ENCODE assay signal across 25 mouse cellular contexts in genomic region chr14:101688406-101688805, GRCm38 (mm10). TPM values are rescaled to one million over a fixed set of nuclear protein-coding genes. Genes with fewer than 3 reads are reported as not detected.
DNase-seq lines count a peak whose midpoint lies in the region; ATAC-seq and TF ChIP-seq lines count a peak whose summit lies in the region.
"Had no signal": no experiment of that assay in that cellular context is flagged by ENCODE, and none has a peak within 500 bp of the region (broad histone marks: within the 10 kb centered on the region; RNA-seq: fewer than 3 reads in every experiment).

No protein-coding gene starts in this region.

- WGBS in heart, embryonic 12.5 days, result 83% methylated on average over 2 of the region's 2 CpGs
- WGBS in heart, embryonic 11.5 days (ENCODE audit: insufficient replicate concordance), result 87% methylated on average over 2 of the region's 2 CpGs

- H3K36me3 ChIP-seq in heart, embryonic 12.5 days, result 0 out of 2 replicates have a peak, but pooled peaks cover 5% of the 10 kb centered on the region
- no peaks in the 10 kb centered on the region for H3K36me3 ChIP-seq in heart, embryonic 11.5 days (ENCODE audit: control insufficient read depth, insufficient read depth, low read length)

- DNase-seq in gastrocnemius, adult 2 months, result no peak
- DNase-seq in gastrocnemius, postnatal 4 days (ENCODE audit: low spot score in 2 of 2), result no peak
- DNase-seq in heart, adult 18-20 months, result peak; percentile 28 to 59
- peak; percentile 26 to 62 for DNase-seq in heart, adult 9 months (ENCODE audit: low spot score in 2 of 2)
- DNase-seq: adrenal gland, postnatal 10 days; adrenal gland, postnatal 36 days; B cell, adult 2 months; cerebellum, adult 18-20 months; cerebellum, adult 9-10 months; cerebellum, postnatal 14 days; gastrocnemius, postnatal 14 days had no signal

- no peaks in the 10 kb centered on the region for H3K4me1 ChIP-seq in heart, embryonic 12.5 days (replicated peaks)
- H3K4me1 ChIP-seq in heart, embryonic 11.5 days (ENCODE audit: control insufficient read depth, insufficient read depth, low read length), result no peaks in the 10 kb centered on the region
- H3K4me1 ChIP-seq: forebrain, embryonic 10.5 days; forebrain, embryonic 13.5 days; hindbrain, embryonic 12.5 days; hindbrain, embryonic 15.5 days had no signal

- no peak for TF ChIP-seq CTCF in gastrocnemius, adult 2 months (IDR thresholded peaks at IDR 0.05)

- no peaks in the 10 kb centered on the region for H3K9me3 ChIP-seq in heart, embryonic 12.5 days (replicated peaks)
- H3K9me3 ChIP-seq in heart, embryonic 11.5 days (replicated peaks; ENCODE audit: control insufficient read depth, low read length), result no peaks in the 10 kb centered on the region
- H3K9me3 ChIP-seq: forebrain, embryonic 10.5 days; forebrain, embryonic 13.5 days; G1E; hindbrain, embryonic 12.5 days; hindbrain, embryonic 15.5 days had no signal

- no peak overlapping the region for H3K9ac ChIP-seq in heart, embryonic 12.5 days
- no peak overlapping the region for H3K9ac ChIP-seq in heart, embryonic 11.5 days (ENCODE audit: low read depth, low read length)
- H3K9ac ChIP-seq: forebrain, embryonic 13.5 days; hindbrain, embryonic 12.5 days; hindbrain, embryonic 15.5 days had no signal

- no peaks in the 10 kb centered on the region for H3K27me3 ChIP-seq in heart, embryonic 12.5 days (replicated peaks)
- H3K27me3 ChIP-seq in heart, embryonic 11.5 days (ENCODE audit: control insufficient read depth, insufficient read depth, low read length), result no peaks in the 10 kb centered on the region
- H3K27me3 ChIP-seq: CH12.LX; forebrain, embryonic 13.5 days; hindbrain, embryonic 12.5 days; hindbrain, embryonic 15.5 days; Patski had no signal

- intact Hi-C loops in gastrocnemius, adult 2 months (cut with DNase I), result no loop called here

- H3K27ac ChIP-seq in gastrocnemius, adult 2 months, result peak overlapping the region; percentile 56
- H3K27ac ChIP-seq in heart, embryonic 12.5 days (ENCODE audit: poor library complexity, severe bottlenecking), result no peak overlapping the region
- no peak overlapping the region for H3K27ac ChIP-seq in heart, embryonic 11.5 days (ENCODE audit: low read depth, low read length)
- H3K27ac ChIP-seq: forebrain, embryonic 10.5 days; forebrain, embryonic 13.5 days; hindbrain, embryonic 12.5 days; hindbrain, embryonic 15.5 days had no signal

- ATAC-seq in heart, embryonic 12.5 days (ENCODE audit: insufficient number of reproducible peaks, low FRiP score), result no peak
- no peak for ATAC-seq in heart, embryonic 11.5 days (replicated peaks; ENCODE audit: insufficient number of reproducible peaks, low FRiP score, low TSS enrichment)
- ATAC-seq: forebrain, embryonic 13.5 days; forebrain, embryonic 16.5 days; intestine, postnatal 0 days; Patski had no signal

- H3K4me3 ChIP-seq in gastrocnemius, adult 2 months, result no peak overlapping the region
- H3K4me3 ChIP-seq in heart, embryonic 12.5 days, result no peak overlapping the region
- H3K4me3 ChIP-seq in heart, embryonic 11.5 days (ENCODE audit: low read depth, low read length), result no peak overlapping the region
- H3K4me3 ChIP-seq: forebrain, embryonic 10.5 days; forebrain, embryonic 13.5 days; hindbrain, embryonic 12.5 days; hindbrain, embryonic 15.5 days had no signal

- no peak overlapping the region for H3K4me2 ChIP-seq in heart, embryonic 12.5 days
- no peak overlapping the region for H3K4me2 ChIP-seq in heart, embryonic 11.5 days
- H3K4me2 ChIP-seq: forebrain, embryonic 13.5 days; hindbrain, embryonic 12.5 days; hindbrain, embryonic 15.5 days had no signal

RNA-seq across cellular contexts. Expression of gene Uchl3, which starts 34.6 kb away (rescaled TPM):
- 10 to 100 TPM; 25.9 to 32.9 TPM for total RNA-seq in gastrocnemius, adult 2 months (2021)
- 10 to 100 TPM; 32.6 to 36.5 TPM for total RNA-seq in gastrocnemius, postnatal 4 days (2021)
- total RNA-seq in heart, adult 18-20 months (2021), result 10 to 100 TPM; 40.0 to 42.4 TPM
- polyA plus RNA-seq in heart, embryonic 12.5 days (2016; fragmentation: Nextera tagmentation; extraction: Ambion mirVana), result 104 and 107 TPM in 2 replicates
- polyA plus RNA-seq in heart, embryonic 11.5 days (2014; fragmentation: Nextera tagmentation; extraction: Ambion mirVana), result 112 and 116 TPM in 2 replicates

RNA-seq across cellular contexts. Expression of gene Gm9922, which starts 41.2 kb away (rescaled TPM):
- total RNA-seq in gastrocnemius, adult 2 months (2021), result not detected
- not detected for total RNA-seq in gastrocnemius, postnatal 4 days (2021)
- 1 to 10 TPM in 1 of 2 experiments, not detected in 1; 1.0 TPM for total RNA-seq in heart, adult 18-20 months (2021)
- polyA plus RNA-seq in heart, embryonic 12.5 days (2016; fragmentation: Nextera tagmentation; extraction: Ambion mirVana), result 3.8 and 3.9 TPM in 2 replicates
- polyA plus RNA-seq in heart, embryonic 11.5 days (2014; fragmentation: Nextera tagmentation; extraction: Ambion mirVana), result 2.5 and 3.6 TPM in 2 replicates
- total RNA-seq: G1E; gastrocnemius, postnatal 14 days; granulocyte monocyte progenitor cell, adult 5-6 weeks; hematopoietic stem cell, adult 5-6 weeks had no signal
- polyA plus RNA-seq: embryonic facial prominence, embryonic 11.5 days; forebrain, embryonic 10.5 days; forebrain, embryonic 13.5 days; G1E; hindbrain, embryonic 15.5 days had no signal

RNA-seq across cellular contexts. Expression of gene Lmo7, which starts 41.4 kb away (rescaled TPM):
- total RNA-seq in gastrocnemius, adult 2 months (2021), result 10 to 100 TPM; 66.4 to 75.5 TPM
- total RNA-seq in gastrocnemius, postnatal 4 days (2021), result 100 to 1,000 TPM; 198 to 203 TPM
- 100 to 1,000 TPM; 327 to 346 TPM for total RNA-seq in heart, adult 18-20 months (2021)
- 186 and 195 TPM in 2 replicates for polyA plus RNA-seq in heart, embryonic 12.5 days (2016; fragmentation: Nextera tagmentation; extraction: Ambion mirVana)
- 123 and 126 TPM in 2 replicates for polyA plus RNA-seq in heart, embryonic 11.5 days (2014; fragmentation: Nextera tagmentation; extraction: Ambion mirVana)
- polyA plus RNA-seq: G1E had no signal

RNA-seq across cellular contexts. Expression of gene Commd6, which starts 47.9 kb away (rescaled TPM):
- 10 to 100 TPM; 11.5 to 14.7 TPM for total RNA-seq in gastrocnemius, adult 2 months (2021)
- 10 to 100 TPM; 32.6 to 36.5 TPM for total RNA-seq in gastrocnemius, postnatal 4 days (2021)
- 10 to 100 TPM; 34.6 to 35.5 TPM for total RNA-seq in heart, adult 18-20 months (2021)
- polyA plus RNA-seq in heart, embryonic 12.5 days (2016; fragmentation: Nextera tagmentation; extraction: Ambion mirVana), result 78.8 and 79.2 TPM in 2 replicates
- 81.7 and 91.3 TPM in 2 replicates for polyA plus RNA-seq in heart, embryonic 11.5 days (2014; fragmentation: Nextera tagmentation; extraction: Ambion mirVana)

Comparison
In these comparisons a context has a peak if more than half of its experiments do, and no peak if none do; other contexts are left out.
1. DNase-seq: peak in heart, adult 18-20 months (2 of 2) and heart, adult 9 months (2 of 2); none in gastrocnemius, adult 2 months (single experiment) and gastrocnemius, postnatal 4 days (0 of 2).